Comparison of ENCODE assay signal across 8 mouse cellular contexts in genomic region chr2:120153586-120154360, GRCm38 (mm10). TPM values are rescaled to one million over a fixed set of nuclear protein-coding genes. Genes with fewer than 3 reads are reported as not detected.
DNase-seq lines count a peak whose midpoint lies in the region; ATAC-seq and TF ChIP-seq lines count a peak whose summit lies in the region.

No protein-coding gene starts in this region.

- peak overlapping the region; percentile 62 to 95 for H3K4me3 ChIP-seq in heart, embryonic 14.5 days (ENCODE audit: control insufficient read depth in 1 of 2, insufficient read depth in 1 of 2, low read depth in 1 of 2, low read length in 2 of 2)
- H3K4me3 ChIP-seq in ES-E14 (ENCODE audit: insufficient read depth in 1 of 2, low read depth in 1 of 2, low read length in 2 of 2, poor library complexity in 1 of 2, severe bottlenecking in 1 of 2), result peak overlapping the region; percentile 84
- peak overlapping the region; percentile 81 for H3K4me3 ChIP-seq in forebrain, embryonic 10.5 days
- H3K4me3 ChIP-seq in kidney, postnatal 0 days (replicated peaks; ENCODE audit: low read depth, low read length), result peak overlapping the region; percentile 75

- H3K9ac ChIP-seq in heart, embryonic 14.5 days (ENCODE audit: low read length), result peak overlapping the region; percentile 97
- peak overlapping the region; percentile 91 for H3K9ac ChIP-seq in ES-E14 (ENCODE audit: insufficient read depth, low read depth, low read length, poor library complexity, severe bottlenecking)
- peak overlapping the region; percentile 70 for H3K9ac ChIP-seq in kidney, postnatal 0 days (ENCODE audit: low read depth, low read length)

- H3K4me2 ChIP-seq in heart, embryonic 14.5 days (ENCODE audit: low read length), result peak overlapping the region; percentile 93
- H3K4me2 ChIP-seq in kidney, postnatal 0 days (ENCODE audit: low read length), result peak overlapping the region; percentile 100

- in situ Hi-C loops in ES-E14 (cut with MboI; ENCODE audit: low sequenced_read_pairs in 2 of 2, unreplicated experiment in 2 of 2), result no loop called here

- H3K36me3 ChIP-seq in heart, embryonic 14.5 days (ENCODE audit: control insufficient read depth, insufficient read depth, low read length), result peaks cover 17% of the 10 kb centered on the region; the same call in 1 of the 2 replicates
- no peaks in the 10 kb centered on the region for H3K36me3 ChIP-seq in ES-E14 (ENCODE audit: control insufficient read depth, insufficient read depth, low read length, poor library complexity, severe bottlenecking)
- no peaks in the 10 kb centered on the region for H3K36me3 ChIP-seq in forebrain, embryonic 10.5 days (replicated peaks)
- no peaks in the 10 kb centered on the region for H3K36me3 ChIP-seq in kidney, postnatal 0 days (ENCODE audit: insufficient read depth, low read length)

- TF ChIP-seq CTCF in kidney, postnatal 0 days (IDR thresholded peaks at IDR 0.05; ENCODE audit: low read depth), result no peak

- peak; percentile 29; the same call in 1 of the 2 replicates for ATAC-seq in heart, embryonic 14.5 days (ENCODE audit: insufficient number of reproducible peaks, insufficient read depth, low FRiP score, low read depth)
- ATAC-seq in kidney, postnatal 0 days (replicated peaks; ENCODE audit: low FRiP score, low read depth), result peak; percentile 52
- ATAC-seq in megakaryocyte-erythroid progenitor cell, adult 5-6 weeks (replicated peaks; ENCODE audit: low FRiP score, low TSS enrichment, poor library complexity, severe bottlenecking), result peak; percentile 53

- H3K27me3 ChIP-seq in heart, embryonic 14.5 days (ENCODE audit: control insufficient read depth, insufficient read depth, low read length), result no peaks in the 10 kb centered on the region
- H3K27me3 ChIP-seq in forebrain, embryonic 10.5 days (ENCODE audit: poor library complexity, severe bottlenecking), result peaks cover 18% of the 10 kb centered on the region
- H3K27me3 ChIP-seq in kidney, postnatal 0 days (ENCODE audit: insufficient read depth, low read length), result no peaks in the 10 kb centered on the region

- H3K27ac ChIP-seq in heart, embryonic 14.5 days (replicated peaks in 1 of 2; ENCODE audit: control insufficient read depth in 1 of 2, insufficient read depth in 1 of 2, low read depth in 2 of 2, low read length in 2 of 2), result peak overlapping the region; percentile 49 to 87
- no peak overlapping the region for H3K27ac ChIP-seq in ES-E14 (ENCODE audit: insufficient read depth, low read depth, low read length, poor library complexity, severe bottlenecking)
- H3K27ac ChIP-seq in forebrain, embryonic 10.5 days, result peak overlapping the region; percentile 82
- peak overlapping the region; percentile 66 for H3K27ac ChIP-seq in kidney, postnatal 0 days

- 0 out of 2 replicates have a peak, but pooled peaks cover 3% of the 10 kb centered on the region for H3K9me3 ChIP-seq in heart, embryonic 14.5 days (ENCODE audit: control insufficient read depth, low read length)
- H3K9me3 ChIP-seq in ES-E14 (ENCODE audit: control insufficient read depth, insufficient read depth, low read depth, low read length), result no peaks in the 10 kb centered on the region
- no peaks in the 10 kb centered on the region for H3K9me3 ChIP-seq in forebrain, embryonic 10.5 days
- no peaks in the 10 kb centered on the region for H3K9me3 ChIP-seq in kidney, postnatal 0 days (replicated peaks; ENCODE audit: low read length)

- WGBS in heart, embryonic 14.5 days, result under 1% methylated on average over 38 of the region's 38 CpGs
- 5% methylated on average over 38 of the region's 38 CpGs for WGBS in forebrain, embryonic 10.5 days
- under 1% methylated on average over 38 of the region's 38 CpGs for WGBS in kidney, postnatal 0 days

- no peak for DNase-seq in heart, adult 8-10 months (ENCODE audit: low spot score)
- peak; percentile 8 for DNase-seq in ES-E14 (ENCODE audit: low read depth, low spot score)
- DNase-seq in forebrain, embryonic 10.5 days (ENCODE audit: extremely low spot score, low spot score), result no peak
- DNase-seq in kidney, postnatal 0 days (ENCODE audit: low spot score), result peak; percentile 72
- no peak for DNase-seq in right cerebral cortex, postnatal 36 days (ENCODE audit: low spot score in 2 of 2)
- DNase-seq in cerebellum, adult 11 months, result no peak

- peaks cover 0 to 17% of the 10 kb centered on the region in 2 experiments; a peak in 2 of 4 replicates for H3K4me1 ChIP-seq in heart, embryonic 14.5 days (ENCODE audit: control insufficient read depth in 2 of 2, insufficient read depth in 2 of 2, low read length in 2 of 2)
- 0 out of 4 replicates have a peak, but pooled peaks cover 0 to 3% of the 10 kb centered on the region in 2 experiments for H3K4me1 ChIP-seq in ES-E14 (ENCODE audit: control insufficient read depth in 2 of 2, insufficient read depth in 2 of 2, low read length in 2 of 2, poor library complexity in 1 of 2)
- peaks cover 15% of the 10 kb centered on the region for H3K4me1 ChIP-seq in forebrain, embryonic 10.5 days
- peaks cover 8% of the 10 kb centered on the region; the same call in 1 of the 2 replicates for H3K4me1 ChIP-seq in kidney, postnatal 0 days (replicated peaks; ENCODE audit: insufficient read depth, low read length)

TF ChIP-seq in ES-E14, 5 proteins besides CTCF, POLR2A, EP300 and RAD21:
- no peak for TF ChIP-seq HCFC1 (IDR thresholded peaks at IDR 0.05; ENCODE audit: borderline replicate concordance, insufficient read depth, low read length)
- TF ChIP-seq ZNF384 (IDR thresholded peaks at IDR 0.05; ENCODE audit: low read depth, low read length), result no peak
- no peak for TF ChIP-seq MAFK (IDR thresholded peaks at IDR 0.05; ENCODE audit: insufficient read depth, low read depth, low read length)
- no peak for TF ChIP-seq CHD2 (IDR thresholded peaks at IDR 0.05; ENCODE audit: low read depth, low read length)
- no peak for TF ChIP-seq ZC3H11A (IDR thresholded peaks at IDR 0.05; ENCODE audit: borderline replicate concordance, low read depth, low read length)

RNA-seq across cellular contexts. Expression of gene Ehd4, which starts 0.6 kb away (rescaled TPM):
- polyA plus RNA-seq in heart, embryonic 14.5 days (2014; fragmentation: Nextera tagmentation; extraction: Ambion mirVana), result 141 and 152 TPM in 2 replicates
- total RNA-seq in heart, adult 8-10 months (2022), result 100 to 1,000 TPM; 312 to 410 (median 362) TPM
- total RNA-seq in ES-E14 (2012; rRNA removed), result 10.7 and 19.4 TPM in 2 replicates
- 23.7 and 28.4 TPM in 2 replicates for polyA plus RNA-seq in forebrain, embryonic 10.5 days (2016; fragmentation: Nextera tagmentation; extraction: Ambion mirVana)
- 67.6 and 79.3 TPM in 2 replicates for polyA plus RNA-seq in kidney, postnatal 0 days (2015; fragmentation: Nextera tagmentation; extraction: Ambion mirVana)
- total RNA-seq in megakaryocyte-erythroid progenitor cell, adult 5-6 weeks (2014; fragmentation: Nextera tagmentation), result 17.8 and 17.9 TPM in 2 replicates
- 19.1 and 25.7 TPM in 2 replicates for total RNA-seq in megakaryocyte-erythroid progenitor cell, adult 5-6 weeks (2017)

Comparison
In these comparisons a context has a peak if more than half of its experiments do, and no peak if none do; other contexts are left out.
1. DNase-seq: peak in ES-E14 (single experiment) and kidney, postnatal 0 days (single experiment); none in heart, adult 8-10 months (single experiment), forebrain, embryonic 10.5 days (single experiment), right cerebral cortex, postnatal 36 days (0 of 2) and cerebellum, adult 11 months (single experiment).
2. RNA of gene Ehd4, which starts 0.6 kb away (total RNA-seq): 312 to 410 TPM in heart, adult 8-10 months; 17.8 to 25.7 TPM in megakaryocyte-erythroid progenitor cell, adult 5-6 weeks and 10.7 to 19.4 TPM in ES-E14; every median in the first group is over 10 times any median in the second.
3. Peak in every context shown above with its lines, with median percentiles within 50 percentile points of each other: ATAC-seq, H3K4me3 ChIP-seq and H3K9ac ChIP-seq.